Mouse (Mus musculus) stomach, embryonic 16.5 days (tissue): ENCODE measurements around the gene Acp7. TPM values are rescaled to one million over a fixed set of nuclear protein-coding genes. Genes with fewer than 3 reads are reported as not detected.

ENCODE experiments used
- ATAC-seq: fragments of 200-750 bp; cut with Nextera tagmentation; 2 replicates; pipeline ENCODE4 v1.8.0; 2017; ENCODE audit warnings: moderate number of reproducible peaks, moderate TSS enrichment; ENCODE audit not compliant: insufficient read depth, low FRiP score
- H3K27ac ChIP-seq: fragments of 300-500 bp; sonication (generic); 2 replicates; pipeline ENCODE4 v1.5.1; 2014; ENCODE audit warnings: low read length
- H3K27me3 ChIP-seq: fragments of 300-500 bp; sonication (generic); 2 replicates; pipeline ENCODE4 v1.6.1; 2014; ENCODE audit warnings: low read length, control low read depth, mixed read lengths; ENCODE audit not compliant: control insufficient read depth, insufficient read depth
- H3K36me3 ChIP-seq: fragments of 300-500 bp; sonication (generic); 2 replicates; pipeline ENCODE4 v1.6.1; 2014; ENCODE audit warnings: low read length; ENCODE audit not compliant: control insufficient read depth, insufficient read depth
- H3K4me1 ChIP-seq: fragments of 300-500 bp; sonication (generic); 2 replicates; pipeline ENCODE4 v1.6.1; 2014; ENCODE audit warnings: low read length, control low read depth, mixed read lengths; ENCODE audit not compliant: control insufficient read depth, insufficient read depth
- H3K4me2 ChIP-seq: fragments of 300-500 bp; sonication (generic); 2 replicates; pipeline ENCODE4 v1.6.1; 2014; ENCODE audit warnings: low read depth, low read length, mixed read lengths
- H3K4me3 ChIP-seq: fragments of 300-500 bp; sonication (generic); replicated peaks from 2 replicates; pipeline ENCODE4 v1.5.1; 2014; ENCODE audit warnings: mild to moderate bottlenecking, low read length
- H3K9ac ChIP-seq: fragments of 300-500 bp; sonication (generic); 2 replicates; pipeline ENCODE4 v1.6.1; 2014; ENCODE audit warnings: low read length
- H3K9me3 ChIP-seq: fragments of 300-500 bp; sonication (generic); replicated peaks from 2 replicates; pipeline ENCODE4 v1.6.1; 2016; ENCODE audit warnings: low read length, control low read depth; ENCODE audit not compliant: control insufficient read depth
- WGBS: fragments of 180-500 bp; shearing (Covaris S2); extraction: QIAGEN DNeasy Blood & Tissue Kit; methylation state at CpG from one replicate; pipeline ENCODE4 v1.1.7; 2014; 5-methylcytosine and 5-hydroxymethylcytosine counted together
- polyA plus RNA-seq: library from polyadenylated mRNA; unstranded; fragments of >200 nt; fragmentation: Nextera tagmentation; extraction: Ambion mirVana; gene quantifications from 2 replicates; pipeline ENCODE4 v1.2.1, GENCODE M21; 2015

The Acp7 gene
- polyA plus RNA-seq, 1 experiment from 2014 or later: not detected

GRCm38 (mm10) chr7:28573236-28573635 is 57.9 kb downstream of the Acp7 start:
- Histone ChIP-seq H3K4me3 (no peak overlapping the region), H3K9me3 (no peaks in the 10 kb centered on the region), H3K27me3 (no peaks in the 10 kb centered on the region), H3K27ac (peak overlapping the region; percentile 98), H3K36me3 (no peaks in the 10 kb centered on the region), H3K4me2 (no peak overlapping the region), H3K9ac (peak overlapping the region; percentile 12; the same call in 1 of the 2 replicates), H3K4me1 (peaks cover 75% of the 10 kb centered on the region)
- ATAC-seq: no peak
- WGBS: 99% methylated on average over 3 of the region's 3 CpGs

- Histone ChIP-seq H3K4me3 (no peak overlapping the region), H3K4me1 (peaks cover 69% of the 10 kb centered on the region), H3K9ac (peak overlapping the region; percentile 12; the same call in 1 of the 2 replicates), H3K4me2 (no peak overlapping the region), H3K27me3 (no peaks in the 10 kb centered on the region), H3K9me3 (no peaks in the 10 kb centered on the region), H3K27ac (peak overlapping the region; percentile 98), H3K36me3 (peaks cover 4% of the 10 kb centered on the region; the same call in 1 of the 2 replicates)
- no peak for ATAC-seq
- 64% methylated on average over 5 of the region's 5 CpGs for WGBS
These were observed 58.4 kb downstream of the Acp7 start for GRCm38 (mm10) chr7:28572689-28573088.

GRCm38 (mm10) chr7:28570982-28571682 is 60.0 kb downstream of the Acp7 start:
- ATAC-seq: no peak
- Histone ChIP-seq H3K9ac (peak overlapping the region; percentile 56), H3K9me3 (no peaks in the 10 kb centered on the region), H3K4me1 (peaks cover 53% of the 10 kb centered on the region), H3K27me3 (no peaks in the 10 kb centered on the region), H3K4me2 (peak overlapping the region; percentile 42), H3K4me3 (peak overlapping the region; percentile 8; the same call in 1 of the 2 replicates), H3K27ac (peak overlapping the region; percentile 98), H3K36me3 (peaks cover 15% of the 10 kb centered on the region; the same call in 1 of the 2 replicates)
- WGBS: 25% methylated on average over 5 of the region's 5 CpGs

GRCm38 (mm10) chr7:28570291-28570981 is 60.7 kb downstream of the Acp7 start:
- Histone ChIP-seq H3K9me3 (no peaks in the 10 kb centered on the region), H3K27me3 (no peaks in the 10 kb centered on the region), H3K4me3 (peak overlapping the region; percentile 8; the same call in 1 of the 2 replicates), H3K36me3 (peaks cover 19% of the 10 kb centered on the region), H3K9ac (peak overlapping the region; percentile 56), H3K4me2 (peak overlapping the region; percentile 42), H3K4me1 (peaks cover 49% of the 10 kb centered on the region), H3K27ac (peak overlapping the region; percentile 98)
- WGBS: 45% methylated on average over 12 of the region's 12 CpGs
- peak; percentile 87 for ATAC-seq

- Histone ChIP-seq H3K36me3 (peaks cover 35% of the 10 kb centered on the region), H3K27me3 (no peaks in the 10 kb centered on the region), H3K4me2 (no peak overlapping the region), H3K27ac (peak overlapping the region; percentile 42; the same call in 1 of the 2 replicates), H3K9me3 (no peaks in the 10 kb centered on the region), H3K4me3 (no peak overlapping the region), H3K4me1 (peaks cover 40% of the 10 kb centered on the region), H3K9ac (no peak overlapping the region)
- ATAC-seq: no peak
These were observed 62.9 kb downstream of the Acp7 start for GRCm38 (mm10) chr7:28568253-28568652.

GRCm38 (mm10) chr7:28567539-28567938 is 63.6 kb downstream of the Acp7 start:
- peaks cover 35% of the 10 kb centered on the region for H3K36me3 ChIP-seq
- ATAC-seq: no peak
- no peak overlapping the region for H3K4me2 ChIP-seq
- H3K27ac ChIP-seq: no peak overlapping the region
- H3K9ac ChIP-seq: no peak overlapping the region
- H3K4me3 ChIP-seq: no peak overlapping the region
- peaks cover 35% of the 10 kb centered on the region for H3K4me1 ChIP-seq
- no peaks in the 10 kb centered on the region for H3K9me3 ChIP-seq
- WGBS: 89% methylated on average over 4 of the region's 4 CpGs
- no peaks in the 10 kb centered on the region for H3K27me3 ChIP-seq

- no peaks in the 10 kb centered on the region for H3K27me3 ChIP-seq
- peaks cover 18% of the 10 kb centered on the region; the same call in 1 of the 2 replicates for H3K4me1 ChIP-seq
- no peak overlapping the region for H3K27ac ChIP-seq
- peaks cover 35% of the 10 kb centered on the region for H3K36me3 ChIP-seq
- 81% methylated on average over 5 of the region's 5 CpGs for WGBS
- H3K4me2 ChIP-seq: no peak overlapping the region
- H3K4me3 ChIP-seq: no peak overlapping the region
- no peak overlapping the region for H3K9ac ChIP-seq
- ATAC-seq: no peak
- H3K9me3 ChIP-seq: no peaks in the 10 kb centered on the region
These were observed 65.7 kb downstream of the Acp7 start for GRCm38 (mm10) chr7:28565407-28565806.

GRCm38 (mm10) chr7:28562951-28563350 is 68.2 kb downstream of the Acp7 start:
- ATAC-seq: no peak
- no peaks in the 10 kb centered on the region for H3K9me3 ChIP-seq
- WGBS: 94% methylated on average over 13 of the region's 13 CpGs
- no peak overlapping the region for H3K4me2 ChIP-seq
- H3K4me1 ChIP-seq: peaks cover 11% of the 10 kb centered on the region; the same call in 1 of the 2 replicates
- H3K27ac ChIP-seq: no peak overlapping the region
- H3K9ac ChIP-seq: no peak overlapping the region
- no peak overlapping the region for H3K4me3 ChIP-seq
- H3K27me3 ChIP-seq: no peaks in the 10 kb centered on the region
- peaks cover 34% of the 10 kb centered on the region for H3K36me3 ChIP-seq

- Histone ChIP-seq H3K9ac (no peak overlapping the region), H3K27ac (no peak overlapping the region), H3K9me3 (no peaks in the 10 kb centered on the region), H3K4me3 (no peak overlapping the region), H3K27me3 (no peaks in the 10 kb centered on the region), H3K36me3 (peaks cover 29% of the 10 kb centered on the region), H3K4me1 (peaks cover 11% of the 10 kb centered on the region; the same call in 1 of the 2 replicates), H3K4me2 (no peak overlapping the region)
- WGBS: 87% methylated on average over 13 of the region's 13 CpGs
- ATAC-seq: no peak
These were observed 68.8 kb downstream of the Acp7 start for GRCm38 (mm10) chr7:28562371-28562770.
